10 mouse cellular contexts compared by ENCODE assay signal in genomic region chr2:90624339-90624738, GRCm38 (mm10). TPM values are rescaled to one million over a fixed set of nuclear protein-coding genes. Genes with fewer than 3 reads are reported as not detected.
DNase-seq lines count a peak whose midpoint lies in the region; ATAC-seq lines count a peak whose summit lies in the region.
"Had no signal": no experiment of that assay in that cellular context is flagged by ENCODE, and none has a peak within 500 bp of the region (broad histone marks: within the 10 kb centered on the region; RNA-seq: fewer than 3 reads in every experiment).

No protein-coding gene starts in this region.

- no peak overlapping the region for H3K27ac ChIP-seq in heart, embryonic 16.5 days (ENCODE audit: low read length)
- no peak overlapping the region for H3K27ac ChIP-seq in forebrain, embryonic 16.5 days (ENCODE audit: low read length)
- H3K27ac ChIP-seq in lung, embryonic 16.5 days (ENCODE audit: low read length) = 0 out of 2 replicates have a peak overlapping the region, but pooled peaks have one; percentile 31
- H3K27ac ChIP-seq in heart, embryonic 10.5 days = no peak overlapping the region
- H3K27ac ChIP-seq: liver, embryonic 15.5 days had no signal

- H3K4me3 ChIP-seq in heart, embryonic 16.5 days (ENCODE audit: low read length) = no peak overlapping the region
- no peak overlapping the region for H3K4me3 ChIP-seq in forebrain, embryonic 16.5 days (replicated peaks; ENCODE audit: low read length)
- no peak overlapping the region for H3K4me3 ChIP-seq in lung, embryonic 16.5 days (ENCODE audit: low read length)
- no peak overlapping the region for H3K4me3 ChIP-seq in heart, embryonic 10.5 days
- H3K4me3 ChIP-seq: liver, embryonic 15.5 days had no signal

- H3K4me2 ChIP-seq in heart, embryonic 16.5 days (ENCODE audit: low read depth, low read length) = 0 out of 2 replicates have a peak overlapping the region, but pooled peaks have one; percentile 6
- no peak overlapping the region for H3K4me2 ChIP-seq in forebrain, embryonic 16.5 days (ENCODE audit: low read length)
- H3K4me2 ChIP-seq in lung, embryonic 16.5 days (ENCODE audit: low read depth, low read length) = no peak overlapping the region
- H3K4me2 ChIP-seq: liver, embryonic 15.5 days had no signal

- no peaks in the 10 kb centered on the region for H3K27me3 ChIP-seq in heart, embryonic 16.5 days (ENCODE audit: control insufficient read depth, insufficient read depth, low read length)
- no peaks in the 10 kb centered on the region for H3K27me3 ChIP-seq in forebrain, embryonic 16.5 days (replicated peaks; ENCODE audit: control insufficient read depth, insufficient read depth, low read length)
- no peaks in the 10 kb centered on the region for H3K27me3 ChIP-seq in lung, embryonic 16.5 days (ENCODE audit: control insufficient read depth, insufficient read depth, low read depth, low read length)
- peaks cover 4% of the 10 kb centered on the region; the same call in 1 of the 2 replicates for H3K27me3 ChIP-seq in heart, embryonic 10.5 days (ENCODE audit: insufficient read depth, poor library complexity, severe bottlenecking)
- H3K27me3 ChIP-seq: liver, embryonic 15.5 days had no signal

- no peaks in the 10 kb centered on the region for H3K9me3 ChIP-seq in heart, embryonic 16.5 days (replicated peaks; ENCODE audit: control insufficient read depth, low read length)
- H3K9me3 ChIP-seq in forebrain, embryonic 16.5 days (ENCODE audit: control insufficient read depth, low read length) = no peaks in the 10 kb centered on the region
- H3K9me3 ChIP-seq in lung, embryonic 16.5 days (ENCODE audit: control insufficient read depth, low read length) = no peaks in the 10 kb centered on the region
- H3K9me3 ChIP-seq in heart, embryonic 10.5 days = no peaks in the 10 kb centered on the region
- H3K9me3 ChIP-seq: G1E; liver, embryonic 15.5 days had no signal

- DNase-seq in heart, adult 8-10 months (ENCODE audit: low spot score) = no peak
- peak; percentile 15 for DNase-seq in adrenal gland, adult 8-10 months
- no peak for DNase-seq in urinary bladder, postnatal 36 days (ENCODE audit: low spot score in 2 of 2)
- DNase-seq in heart, embryonic 10.5 days (ENCODE audit: low spot score) = no peak

- H3K9ac ChIP-seq in heart, embryonic 16.5 days (ENCODE audit: low read length) = no peak overlapping the region
- no peak overlapping the region for H3K9ac ChIP-seq in forebrain, embryonic 16.5 days (replicated peaks; ENCODE audit: low read depth, low read length)
- no peak overlapping the region for H3K9ac ChIP-seq in lung, embryonic 16.5 days (ENCODE audit: low read length)
- H3K9ac ChIP-seq: liver, embryonic 15.5 days had no signal

- H3K4me1 ChIP-seq in heart, embryonic 16.5 days (ENCODE audit: control insufficient read depth, insufficient read depth, low read length) = no peaks in the 10 kb centered on the region
- H3K4me1 ChIP-seq in forebrain, embryonic 16.5 days (replicated peaks; ENCODE audit: control insufficient read depth, insufficient read depth, low read length) = 0 out of 2 replicates have a peak, but pooled peaks cover 2% of the 10 kb centered on the region
- peaks cover 7% of the 10 kb centered on the region for H3K4me1 ChIP-seq in lung, embryonic 16.5 days (replicated peaks; ENCODE audit: control insufficient read depth, insufficient read depth, low read length)
- H3K4me1 ChIP-seq in heart, embryonic 10.5 days = no peaks in the 10 kb centered on the region
- H3K4me1 ChIP-seq: liver, embryonic 15.5 days had no signal

- no peaks in the 10 kb centered on the region for H3K36me3 ChIP-seq in heart, embryonic 16.5 days (ENCODE audit: control insufficient read depth, insufficient read depth)
- H3K36me3 ChIP-seq in forebrain, embryonic 16.5 days (ENCODE audit: control insufficient read depth, insufficient read depth) = no peaks in the 10 kb centered on the region
- no peaks in the 10 kb centered on the region for H3K36me3 ChIP-seq in lung, embryonic 16.5 days (ENCODE audit: control insufficient read depth, insufficient read depth, low read length)
- no peaks in the 10 kb centered on the region for H3K36me3 ChIP-seq in heart, embryonic 10.5 days
- H3K36me3 ChIP-seq: G1E; liver, embryonic 15.5 days had no signal

- WGBS in heart, embryonic 16.5 days = 21% methylated on average over 4 of the region's 4 CpGs
- 10% methylated on average over 4 of the region's 4 CpGs for WGBS in forebrain, embryonic 16.5 days
- 9% methylated on average over 4 of the region's 4 CpGs for WGBS in lung, embryonic 16.5 days
- 43% methylated on average over 4 of the region's 4 CpGs for WGBS in heart, embryonic 10.5 days

- no peak for ATAC-seq in heart, embryonic 16.5 days (replicated peaks; ENCODE audit: extremely low read depth, insufficient read depth, low FRiP score)
- peak; percentile 88 for ATAC-seq in forebrain, embryonic 16.5 days
- peak; percentile 74 for ATAC-seq in lung, embryonic 16.5 days (ENCODE audit: low read depth)
- no peak for ATAC-seq in monocyte, adult 5-6 weeks (replicated peaks; ENCODE audit: insufficient number of reproducible peaks, low FRiP score, low TSS enrichment, poor library complexity, severe bottlenecking)

RNA-seq across cellular contexts. Expression of gene Ptprj, which starts 43.9 kb away (rescaled TPM):
- 1.0 and 1.1 TPM in 2 replicates for polyA plus RNA-seq in heart, embryonic 16.5 days (2015; fragmentation: Nextera tagmentation; extraction: Ambion mirVana)
- 1 to 10 TPM; 6.0 to 7.3 (median 7.0) TPM for total RNA-seq in heart, adult 8-10 months (2022)
- 10 to 100 TPM; 13.5 to 33.1 (median 23.3) TPM for total RNA-seq in adrenal gland, adult 8-10 months (2022)
- polyA plus RNA-seq in forebrain, embryonic 16.5 days (2015; fragmentation: Nextera tagmentation; extraction: Ambion mirVana) = 3.9 and 4.6 TPM in 2 replicates
- 2.7 and 3.1 TPM in 2 replicates for polyA plus RNA-seq in lung, embryonic 16.5 days (2015; fragmentation: Nextera tagmentation; extraction: Ambion mirVana)
- 224 to 262 TPM (median 261 TPM) in 3 replicates for total RNA-seq in monocyte, adult 5-6 weeks (2017)
- polyA plus RNA-seq in heart, embryonic 10.5 days (2016; fragmentation: Nextera tagmentation; extraction: Ambion mirVana) = 1.1 and 2.4 TPM in 2 replicates

RNA-seq across cellular contexts. Expression of gene Nup160, which starts 52.7 kb away (rescaled TPM):
- polyA plus RNA-seq in heart, embryonic 16.5 days (2015; fragmentation: Nextera tagmentation; extraction: Ambion mirVana) = 22.3 and 26.3 TPM in 2 replicates
- 10 to 100 TPM in 3 of 4 experiments, 1 to 10 TPM in 1; 9.6 to 14.1 (median 13.6) TPM for total RNA-seq in heart, adult 8-10 months (2022)
- total RNA-seq in adrenal gland, adult 8-10 months (2022) = 10 to 100 TPM; 19.8 to 33.5 (median 23.4) TPM
- 30.7 and 31.2 TPM in 2 replicates for polyA plus RNA-seq in forebrain, embryonic 16.5 days (2015; fragmentation: Nextera tagmentation; extraction: Ambion mirVana)
- 43.7 and 48.9 TPM in 2 replicates for polyA plus RNA-seq in lung, embryonic 16.5 days (2015; fragmentation: Nextera tagmentation; extraction: Ambion mirVana)
- 14.9 to 37.4 TPM (median 36.5 TPM) in 3 replicates for total RNA-seq in monocyte, adult 5-6 weeks (2017)
- polyA plus RNA-seq in heart, embryonic 10.5 days (2016; fragmentation: Nextera tagmentation; extraction: Ambion mirVana) = 45.3 and 49.2 TPM in 2 replicates

Comparison
In these comparisons a context has a peak if more than half of its experiments do, and no peak if none do; other contexts are left out.
1. ATAC-seq: peak in forebrain, embryonic 16.5 days (single experiment) and lung, embryonic 16.5 days (single experiment); none in heart, embryonic 16.5 days (single experiment) and monocyte, adult 5-6 weeks (single experiment).